Comparison of ENCODE assay signal across 11 mouse cellular contexts in the genomic region with DNA sequence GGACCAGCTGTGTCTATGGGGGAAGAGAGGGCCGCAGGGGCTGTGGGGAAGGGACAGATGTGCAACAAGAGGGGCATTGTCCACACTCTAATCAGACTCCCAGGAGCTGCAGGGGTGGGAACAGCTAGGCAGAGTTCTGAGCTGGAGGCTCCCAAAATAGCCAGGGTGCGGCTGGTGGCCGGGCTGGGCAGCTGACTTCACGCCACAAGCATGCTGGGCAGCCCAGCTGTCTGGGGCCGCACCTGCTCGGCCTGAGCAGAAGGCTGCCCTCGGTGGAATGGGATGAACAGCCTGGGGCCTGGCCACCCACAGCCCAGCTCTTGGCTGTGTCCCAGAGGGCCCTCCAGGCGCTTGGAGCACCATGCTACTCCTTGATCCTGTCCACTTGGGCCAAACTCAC. TPM values are rescaled to one million over a fixed set of nuclear protein-coding genes. Genes with fewer than 3 reads are reported as not detected.
DNase-seq lines count a peak whose midpoint lies in the region; ATAC-seq and TF ChIP-seq lines count a peak whose summit lies in the region.
"Had no signal": no experiment of that assay in that cellular context is flagged by ENCODE, and none has a peak within 500 bp of the region (broad histone marks: within the 10 kb centered on the region; RNA-seq: fewer than 3 reads in every experiment).

No protein-coding gene starts in this region.

- H3K4me2 ChIP-seq in limb, embryonic 15.5 days = no peak overlapping the region
- H3K4me2 ChIP-seq: forebrain, embryonic 12.5 days had no signal

- ATAC-seq in limb, embryonic 15.5 days (ENCODE audit: insufficient number of reproducible peaks, low FRiP score, low TSS enrichment, low read depth) = peak; percentile 70
- no peak for ATAC-seq in megakaryocyte-erythroid progenitor cell, adult 5-6 weeks (replicated peaks; ENCODE audit: low FRiP score, low TSS enrichment, poor library complexity, severe bottlenecking)

- no peak for TF ChIP-seq POLR2A in heart, adult 2 months (IDR thresholded peaks at IDR 0.05; ENCODE audit: insufficient read depth, low read depth, low read length)

- no peaks in the 10 kb centered on the region for H3K27me3 ChIP-seq in heart, adult 2 months (ENCODE audit: control insufficient read depth, insufficient read depth, low read length)
- no peaks in the 10 kb centered on the region for H3K27me3 ChIP-seq in limb, embryonic 15.5 days
- H3K27me3 ChIP-seq: forebrain, embryonic 12.5 days had no signal

- H3K79me2 ChIP-seq in heart, adult 2 months (replicated peaks; ENCODE audit: control insufficient read depth, insufficient read depth, low read length) = no peaks in the 10 kb centered on the region

- no peak for TF ChIP-seq CTCF in layer of hippocampus, adult 2 months (conservative IDR thresholded peaks at IDR 0.05)
- TF ChIP-seq CTCF in heart, adult 2 months (IDR thresholded peaks at IDR 0.05) = no peak

- no peak overlapping the region for H3K4me3 ChIP-seq in layer of hippocampus, adult 2 months
- no peak overlapping the region for H3K4me3 ChIP-seq in heart, adult 2 months
- no peak overlapping the region for H3K4me3 ChIP-seq in limb, embryonic 15.5 days
- H3K4me3 ChIP-seq: forebrain, embryonic 12.5 days; megakaryocyte, embryonic 14.5 days had no signal

- no peaks in the 10 kb centered on the region for H3K36me3 ChIP-seq in heart, adult 2 months (ENCODE audit: control insufficient read depth, insufficient read depth, low read length)
- H3K36me3 ChIP-seq in limb, embryonic 15.5 days = no peaks in the 10 kb centered on the region
- H3K36me3 ChIP-seq: forebrain, embryonic 12.5 days had no signal

- intact Hi-C loops in heart, adult 2 months (cut with DNase I) = loop anchor here (2.0 to 5.0 kb wide), 2 partner anchors 46 to 90 kb away; no protein-coding TSS in a partner anchor

- DNase-seq in layer of hippocampus, adult 9-11 months = peak; percentile 42
- DNase-seq in layer of hippocampus, adult 2 months (ENCODE audit: low spot score in 2 of 2) = no peak
- peak; percentile 32 for DNase-seq in cerebellum, adult 9-10 months
- DNase-seq in heart, adult 2 months = peak; percentile 58 to 77
- no peak for DNase-seq in right cerebral cortex, adult 18-20 months
- no peak for DNase-seq in layer of hippocampus, adult 9-10 months (ENCODE audit: low spot score)
- DNase-seq: right cerebral cortex, postnatal 4 days had no signal

- 0 out of 2 replicates have a peak, but pooled peaks have one; percentile 16 for TF ChIP-seq EP300 in heart, adult 2 months (IDR thresholded peaks at IDR 0.05; ENCODE audit: insufficient read depth, low read depth, low read length)

- no peak overlapping the region for H3K27ac ChIP-seq in layer of hippocampus, adult 2 months
- H3K27ac ChIP-seq in heart, adult 2 months = peak overlapping the region; percentile 72
- peak overlapping the region; percentile 40 for H3K27ac ChIP-seq in limb, embryonic 15.5 days
- H3K27ac ChIP-seq: forebrain, embryonic 12.5 days had no signal

- no peak overlapping the region for H3K9ac ChIP-seq in heart, adult 2 months (ENCODE audit: low read depth, low read length)
- no peak overlapping the region for H3K9ac ChIP-seq in limb, embryonic 15.5 days
- H3K9ac ChIP-seq: forebrain, embryonic 12.5 days had no signal

- H3K9me3 ChIP-seq in limb, embryonic 15.5 days = no peaks in the 10 kb centered on the region
- H3K9me3 ChIP-seq: forebrain, embryonic 12.5 days; megakaryocyte, embryonic 14.5 days had no signal

- peaks cover 8% of the 10 kb centered on the region; the same call in 1 of the 2 replicates for H3K4me1 ChIP-seq in heart, adult 2 months (ENCODE audit: control insufficient read depth, insufficient read depth, low read length)
- peaks cover 33% of the 10 kb centered on the region for H3K4me1 ChIP-seq in limb, embryonic 15.5 days

- 50% methylated on average over 8 of the region's 8 CpGs for WGBS in heart, adult 2 months
- 51% methylated on average over 8 of the region's 8 CpGs for WGBS in limb, embryonic 15.5 days

RNA-seq across cellular contexts. Expression of gene Gpc1, which starts 44.2 kb away (rescaled TPM):
- 100 to 1,000 TPM; 146 to 154 TPM for total RNA-seq in layer of hippocampus, adult 2 months (2021)
- 100 to 1,000 TPM; 428 to 505 TPM for total RNA-seq in heart, adult 2 months (2021)
- polyA plus RNA-seq in heart, adult 2 months (2012; rRNA removed) = 249 and 279 TPM in 2 replicates
- polyA plus RNA-seq in limb, embryonic 15.5 days (2015; fragmentation: Nextera tagmentation; extraction: Ambion mirVana) = 73.6 and 80.7 TPM in 2 replicates
- 1.2 and 2.9 TPM in 2 replicates for total RNA-seq in megakaryocyte-erythroid progenitor cell, adult 5-6 weeks (2014; fragmentation: Nextera tagmentation)
- 0.65 and 0.80 TPM in 2 replicates for total RNA-seq in megakaryocyte-erythroid progenitor cell, adult 5-6 weeks (2017)

Comparison
In these comparisons a context has a peak if more than half of its experiments do, and no peak if none do; other contexts are left out.
1. DNase-seq: peak in layer of hippocampus, adult 9-11 months (single experiment), cerebellum, adult 9-10 months (single experiment) and heart, adult 2 months (2 of 2); none in layer of hippocampus, adult 2 months (0 of 2), right cerebral cortex, adult 18-20 months (single experiment) and layer of hippocampus, adult 9-10 months (single experiment).
2. RNA of gene Gpc1, which starts 44.2 kb away (total RNA-seq): 428 to 505 TPM in heart, adult 2 months and 146 to 154 TPM in layer of hippocampus, adult 2 months; 0.65 to 2.9 TPM in megakaryocyte-erythroid progenitor cell, adult 5-6 weeks; every median in the first group is over 10 times any median in the second.